Mouse (Mus musculus): ENCODE measurements around the gene Nrbp1. TPM values are rescaled to one million over a fixed set of nuclear protein-coding genes. Genes with fewer than 3 reads are reported as not detected.
A peak's percentile ranks its signal among the peaks of the same experiment; 100 is the strongest.
"Not testable (repeated sequence)": the region's sequence is repeated elsewhere in the genome, so short reads cannot be mapped to it uniquely, and the experiment has no call there.

Gene Nrbp1
- total RNA-seq, 2 experiments from 2014 or later = 51.3 to 58.5 TPM

GRCm38 (mm10) chr5:31198616-31199320 lies 41.9 kb upstream of the Nrbp1 start:
- DNase-seq = no peak
- intact Hi-C loops (cut with DNase I) = no loop called here
- TF ChIP-seq CTCF (IDR thresholded peaks at IDR 0.05) = no peak

GRCm38 (mm10) chr5:31199321-31199892 lies 41.3 kb upstream of the Nrbp1 start:
- intact Hi-C loops (cut with DNase I) = no loop called here
- H3K4me3 ChIP-seq = no peak overlapping the region
- TF ChIP-seq CTCF (IDR thresholded peaks at IDR 0.05) = no peak
- no peak for DNase-seq
- no peak overlapping the region for H3K27ac ChIP-seq

More at GRCm38 (mm10) chr5:31198616-31199320, 41.9 kb upstream of the Nrbp1 start:
- Histone ChIP-seq H3K27ac (no peak overlapping the region), H3K4me3 (no peak overlapping the region)

- Histone ChIP-seq H3K4me3 (no peak overlapping the region), H3K27ac (no peak overlapping the region)
- TF ChIP-seq CTCF (IDR thresholded peaks at IDR 0.05) = no peak
- peak; percentile 37 for DNase-seq
- intact Hi-C loops (cut with DNase I) = no loop called here
Measured at GRCm38 (mm10) chr5:31199893-31200292, 40.8 kb upstream of the Nrbp1 start.

- intact Hi-C loops (cut with DNase I) = no loop called here
- H3K27ac ChIP-seq = no peak overlapping the region
- TF ChIP-seq CTCF (IDR thresholded peaks at IDR 0.05) = no peak
- DNase-seq = peak; percentile 47
- peak overlapping the region; percentile 91; the same call in 1 of the 2 replicates for H3K4me3 ChIP-seq
Measured at GRCm38 (mm10) chr5:31200327-31200768, 40.3 kb upstream of the Nrbp1 start.

DNA sequence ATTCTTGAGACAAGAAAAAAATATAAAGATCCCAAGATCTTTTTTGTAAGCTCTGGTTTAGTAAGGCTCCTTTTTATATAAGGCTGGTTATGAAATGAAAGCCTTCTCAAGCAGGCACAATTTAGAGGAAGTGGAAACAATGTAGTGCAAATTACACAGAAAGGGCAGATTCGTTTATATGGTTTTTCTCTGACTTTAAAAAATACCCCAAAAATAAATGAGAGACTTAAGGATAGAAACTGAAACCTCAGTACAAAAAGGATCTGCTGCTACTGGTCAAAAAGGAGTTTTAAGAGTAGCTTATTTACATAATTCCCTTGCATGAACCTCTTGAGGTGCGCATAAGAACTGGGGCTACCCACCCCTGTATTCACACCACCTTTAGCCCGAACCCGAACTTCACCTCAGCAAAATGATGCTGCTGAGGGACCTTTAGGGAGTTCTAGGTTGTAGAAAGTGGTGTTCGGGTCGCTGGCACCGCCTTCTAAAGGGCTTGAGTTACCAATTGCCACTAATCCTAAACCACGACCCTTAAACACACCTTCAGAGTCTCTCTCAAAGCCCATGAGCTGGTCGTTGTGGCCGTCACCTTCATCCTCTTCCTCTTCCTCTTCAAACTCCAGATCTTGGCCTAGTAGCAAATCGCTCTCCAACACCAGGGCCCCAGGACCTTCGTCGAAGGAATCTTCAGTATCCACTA lies 39.5 kb upstream of the Nrbp1 start:
- DNase-seq = peak; percentile 24
- peak overlapping the region; percentile 93 for H3K27ac ChIP-seq
- intact Hi-C loops (cut with DNase I) = no loop called here
- peak overlapping the region; percentile 91 for H3K4me3 ChIP-seq
- TF ChIP-seq CTCF (IDR thresholded peaks at IDR 0.05) = no peak

DNA sequence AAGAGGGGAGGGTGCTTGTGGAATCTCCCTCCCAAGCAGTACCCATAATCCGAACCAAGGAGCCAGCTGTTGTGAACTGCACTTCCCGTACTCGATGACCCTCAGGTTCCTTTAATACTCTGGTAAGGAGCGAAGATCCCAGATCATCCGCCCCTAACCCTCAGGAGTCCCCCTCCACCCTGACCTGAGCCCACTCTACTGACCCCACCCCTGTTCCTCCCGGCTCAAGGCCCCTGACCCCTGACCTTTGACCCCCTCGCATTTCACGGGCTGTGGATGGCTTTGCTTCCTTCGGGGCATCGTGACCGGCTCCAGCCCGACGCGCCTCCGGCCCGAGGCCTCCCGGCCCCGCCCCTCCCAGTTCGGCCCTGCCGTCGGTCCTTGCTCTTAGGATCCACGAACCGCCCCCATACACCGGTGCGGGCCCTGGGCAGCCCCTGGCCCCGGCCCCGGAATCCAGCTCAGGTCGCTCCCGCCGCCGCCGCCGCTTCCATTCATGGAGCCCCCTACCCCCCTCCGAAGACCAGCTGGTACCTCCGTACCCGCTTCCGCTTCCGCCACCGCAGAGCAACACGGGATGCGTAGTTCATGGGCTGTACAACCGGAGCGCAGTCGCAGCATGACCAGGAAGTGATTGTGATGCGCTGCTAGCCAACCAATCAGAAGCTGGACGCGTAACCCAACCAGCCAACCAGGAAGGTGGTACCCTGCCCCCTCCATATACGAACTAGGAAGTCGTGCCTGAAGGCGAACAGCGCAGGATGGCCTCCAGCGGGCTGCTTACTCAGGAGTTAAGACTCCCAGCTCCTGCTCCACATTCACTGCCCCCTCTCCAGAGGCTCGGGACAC lies 38.7 kb upstream of the Nrbp1 start, which contains the start of gene Zfp513:
Gene Zfp513 (minus strand): TSS at position 562 of the 849 bp plus-strand sequence.
- no peak for TF ChIP-seq CTCF (IDR thresholded peaks at IDR 0.05)
- peak; percentile 96 for DNase-seq
- intact Hi-C loops (cut with DNase I) = loop anchor here (2.0 kb wide), 1 partner anchor 19 kb away; the partner anchor contains the start of gene Ppm1g

DNA sequence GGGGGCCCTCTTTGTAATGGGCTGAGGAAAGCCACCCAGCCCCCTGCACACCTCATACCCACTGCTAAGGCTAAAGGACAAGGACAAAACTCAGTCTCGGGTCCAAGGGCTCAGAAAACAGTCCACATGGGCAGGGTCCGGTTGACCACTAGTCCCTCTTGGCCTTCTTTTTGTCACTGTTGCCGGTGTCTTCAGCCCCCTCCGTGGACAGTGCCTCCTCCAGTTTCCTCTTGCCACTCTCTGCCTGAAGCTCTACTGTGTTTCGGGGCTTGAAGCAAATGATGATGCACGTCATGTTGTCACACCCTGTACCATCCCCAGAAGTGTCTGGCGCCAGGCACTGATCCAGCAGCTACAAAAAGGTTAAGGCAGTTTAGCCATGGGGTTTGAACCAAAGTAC lies 37.7 kb upstream of the Nrbp1 start:
- TF ChIP-seq CTCF (IDR thresholded peaks at IDR 0.05) = no peak
- Histone ChIP-seq H3K4me3 (peak overlapping the region; percentile 91), H3K27ac (peak overlapping the region; percentile 93)
- DNase-seq = no peak
- intact Hi-C loops (cut with DNase I) = loop anchor here (2.0 kb wide), 1 partner anchor 18 kb away; the partner anchor contains the start of gene Ppm1g

More for the DNA sequence above, 38.7 kb upstream of the Nrbp1 start, which contains the start of gene Zfp513:
- Histone ChIP-seq H3K4me3 (peak within 1 kb of the TSS; percentile 91), H3K27ac (peak within 1 kb of the TSS; percentile 93)

DNA sequence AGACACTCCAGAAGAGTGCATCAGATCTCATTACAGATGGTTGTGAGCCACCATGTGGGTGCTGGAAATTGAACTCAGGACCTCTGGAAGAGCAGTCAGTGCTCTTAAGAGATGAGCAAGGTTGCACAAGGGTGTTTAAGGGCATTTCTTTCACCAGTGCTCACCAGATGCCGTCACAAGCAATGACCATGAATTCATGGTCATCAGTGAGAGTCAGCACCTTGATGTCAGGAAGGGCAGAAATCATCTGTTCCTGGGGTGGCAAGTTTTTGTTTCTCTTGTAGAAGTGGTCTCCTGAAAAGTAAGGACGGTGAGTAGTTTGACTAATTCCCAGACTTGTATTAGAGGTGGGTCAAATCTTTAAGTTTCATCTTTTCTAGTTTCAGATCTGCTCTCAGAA lies 36.8 kb upstream of the Nrbp1 start:
- H3K27ac ChIP-seq = no peak overlapping the region
- intact Hi-C loops (cut with DNase I) = loop anchor here (2.0 kb wide), 1 partner anchor 17 kb away; the partner anchor contains the start of gene Ppm1g
- no peak for DNase-seq
- no peak for TF ChIP-seq CTCF (IDR thresholded peaks at IDR 0.05)
- no peak overlapping the region for H3K4me3 ChIP-seq

GRCm38 (mm10) chr5:31204421-31204820 lies 36.2 kb upstream of the Nrbp1 start:
- H3K27ac ChIP-seq = no peak overlapping the region
- H3K4me3 ChIP-seq = no peak overlapping the region
- no peak for TF ChIP-seq CTCF (IDR thresholded peaks at IDR 0.05)
- intact Hi-C loops (cut with DNase I) = no loop called here
- DNase-seq = no peak

- H3K27ac ChIP-seq, DNase-seq, H3K4me3 ChIP-seq: not testable (repeated sequence)
- intact Hi-C loops (cut with DNase I) = loop anchor here (5.0 kb wide), 1 partner anchor 111 kb away; no protein-coding TSS in a partner anchor
Measured at GRCm38 (mm10) chr5:31216554-31216953, 24.1 kb upstream of the Nrbp1 start.

DNA sequence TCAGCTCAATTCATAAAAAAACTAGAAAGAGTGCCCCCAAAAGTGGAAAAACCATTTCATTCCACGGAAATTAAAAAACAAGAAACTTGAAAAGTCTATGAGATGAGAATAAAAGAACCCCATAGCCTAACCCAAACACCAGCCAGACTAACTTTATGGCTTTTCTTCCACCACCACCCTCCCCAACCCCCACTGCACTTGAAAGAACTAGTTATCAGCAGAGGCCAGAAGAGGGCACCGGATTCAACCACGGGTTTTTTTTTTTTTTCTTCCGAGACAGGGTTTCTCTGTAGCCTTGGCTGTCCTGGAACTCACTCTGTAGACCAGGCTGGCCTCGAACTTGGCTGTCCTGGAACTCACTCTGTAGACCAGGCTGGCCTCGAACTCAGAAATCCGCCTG lies 22.4 kb upstream of the Nrbp1 start:
- intact Hi-C loops (cut with DNase I) = loop anchor here (5.0 kb wide), 1 partner anchor 109 kb away; no protein-coding TSS in a partner anchor
- H3K4me3 ChIP-seq = no peak overlapping the region
- no peak for TF ChIP-seq CTCF (IDR thresholded peaks at IDR 0.05)
- H3K27ac ChIP-seq = no peak overlapping the region
- DNase-seq = no peak

DNA sequence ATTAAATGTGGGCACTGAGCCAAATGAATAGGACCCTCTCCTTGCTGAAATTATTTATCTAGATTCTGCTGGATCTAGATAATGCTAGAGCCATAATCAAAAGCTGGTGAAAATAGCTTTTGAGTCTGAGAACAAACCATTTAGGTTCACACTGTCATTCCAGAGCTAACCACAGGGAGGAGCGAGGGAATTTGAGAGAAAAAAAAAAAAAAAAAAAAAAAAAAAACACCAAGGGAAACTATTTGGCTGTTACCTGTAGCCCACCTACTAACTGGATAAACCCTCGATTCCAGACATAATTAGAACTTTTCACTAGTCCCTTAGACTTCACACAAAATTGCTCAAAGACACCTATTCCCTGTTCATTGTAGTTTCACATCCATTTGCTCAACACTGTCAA lies 21.6 kb upstream of the Nrbp1 start:
- intact Hi-C loops (cut with DNase I) = loop anchor here (5.0 kb wide), 1 partner anchor 108 kb away; no protein-coding TSS in a partner anchor
- DNase-seq = no peak
- H3K4me3 ChIP-seq = peak overlapping the region; percentile 98
- peak; percentile 51 for TF ChIP-seq CTCF (IDR thresholded peaks at IDR 0.05)
- peak overlapping the region; percentile 96 for H3K27ac ChIP-seq
